Mouse (Mus musculus) liver, embryonic 16.5 days (tissue): ENCODE data around the gene Ppcs. TPM values are rescaled to one million over a fixed set of nuclear protein-coding genes. Genes with fewer than 3 reads are reported as not detected.

ENCODE experiments used
- polyA plus RNA-seq: library from polyadenylated mRNA; unstranded; fragments of >200 nt; fragmentation: Nextera tagmentation; extraction: Ambion mirVana; gene quantifications from 2 replicates; pipeline ENCODE4 v1.2.1, GENCODE M21; 2015

The Ppcs gene
- polyA plus RNA-seq, 1 experiment from 2014 or later: 13.3 TPM

Other genes starting within 250 kb of the Ppcs start
- 2.0 and 2.1 TPM in 2 replicates for gene Zfp691, start 248.2 kb downstream of the Ppcs start, polyA plus RNA-seq
- gene Ermap, start 232.4 kb downstream of the Ppcs start, polyA plus RNA-seq: 359 and 361 TPM in 2 replicates
- gene Svbp, start 227.1 kb downstream of the Ppcs start, polyA plus RNA-seq: 69.6 and 79.2 TPM in 2 replicates
- gene Tmem269, start 204.2 kb downstream of the Ppcs start, polyA plus RNA-seq: not detected in 2 replicates
- gene AU022252, start 189.7 kb downstream of the Ppcs start, polyA plus RNA-seq: 10.0 and 11.6 TPM in 2 replicates
- 6.7 and 9.0 TPM in 2 replicates for gene P3h1, start 189.5 kb downstream of the Ppcs start, polyA plus RNA-seq
- not detected in 2 replicates for gene Cldn19, start 167.0 kb downstream of the Ppcs start, polyA plus RNA-seq
- 150 and 152 TPM in 2 replicates for gene Ybx1, start 127.8 kb downstream of the Ppcs start, polyA plus RNA-seq
- gene Ppih, start 101.9 kb downstream of the Ppcs start, polyA plus RNA-seq: 37.7 and 45.8 TPM in 2 replicates
- 0.99 and 1.0 TPM in 2 replicates for gene Ccdc30, start 6.9 kb downstream of the Ppcs start, polyA plus RNA-seq
- gene Zmynd12, start 394 bp upstream of the Ppcs start, polyA plus RNA-seq: 0.14 and 0.31 TPM in 2 replicates
- 0.05 TPM in 1 of 2 replicates, not detected in the other for gene Rimkla, start 70.2 kb upstream of the Ppcs start, polyA plus RNA-seq
- 5.3 and 5.4 TPM in 2 replicates for gene Foxj3, start 114.6 kb upstream of the Ppcs start, polyA plus RNA-seq
- gene Frg2f1, start 117.1 kb upstream of the Ppcs start, polyA plus RNA-seq: 1.3 and 1.4 TPM in 2 replicates
- 0.55 TPM in 1 of 2 replicates, not detected in the other for gene Guca2a, start 215.3 kb upstream of the Ppcs start, polyA plus RNA-seq
- gene Guca2b, start 236.5 kb upstream of the Ppcs start, polyA plus RNA-seq: 0.27 and 0.70 TPM in 2 replicates